Mouse (Mus musculus): ENCODE results near the gene Tnfsf12. TPM values are rescaled to one million over a fixed set of nuclear protein-coding genes. Genes with fewer than 3 reads are reported as not detected.

Gene Tnfsf12
- total RNA-seq, 1 experiment from 2014 or later, result 0.70 TPM

DNA sequence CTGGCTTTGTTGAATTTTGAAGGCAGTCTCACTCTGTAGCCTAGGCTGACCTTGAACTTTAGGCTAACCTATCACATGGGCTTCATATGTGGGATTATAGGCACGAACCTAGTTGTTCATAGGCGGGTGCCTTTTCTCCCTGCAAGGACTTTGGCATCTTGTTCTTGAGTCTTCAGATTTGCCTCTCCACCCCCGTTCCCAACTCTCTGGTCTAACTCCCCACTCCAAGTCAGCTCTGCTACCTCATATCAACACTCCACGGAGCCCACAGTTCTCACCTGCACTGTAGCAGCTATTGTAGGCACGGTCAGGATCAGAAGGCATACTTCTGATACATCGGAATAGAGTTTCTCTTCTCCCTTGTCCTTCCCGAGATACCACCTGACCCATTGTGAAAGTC, 12.1 kb downstream of the Tnfsf12 start:
- ATAC-seq (ENCODE audit: extremely low read depth, insufficient number of reproducible peaks, low FRiP score, poor library complexity, severe bottlenecking), result no peak

DNA sequence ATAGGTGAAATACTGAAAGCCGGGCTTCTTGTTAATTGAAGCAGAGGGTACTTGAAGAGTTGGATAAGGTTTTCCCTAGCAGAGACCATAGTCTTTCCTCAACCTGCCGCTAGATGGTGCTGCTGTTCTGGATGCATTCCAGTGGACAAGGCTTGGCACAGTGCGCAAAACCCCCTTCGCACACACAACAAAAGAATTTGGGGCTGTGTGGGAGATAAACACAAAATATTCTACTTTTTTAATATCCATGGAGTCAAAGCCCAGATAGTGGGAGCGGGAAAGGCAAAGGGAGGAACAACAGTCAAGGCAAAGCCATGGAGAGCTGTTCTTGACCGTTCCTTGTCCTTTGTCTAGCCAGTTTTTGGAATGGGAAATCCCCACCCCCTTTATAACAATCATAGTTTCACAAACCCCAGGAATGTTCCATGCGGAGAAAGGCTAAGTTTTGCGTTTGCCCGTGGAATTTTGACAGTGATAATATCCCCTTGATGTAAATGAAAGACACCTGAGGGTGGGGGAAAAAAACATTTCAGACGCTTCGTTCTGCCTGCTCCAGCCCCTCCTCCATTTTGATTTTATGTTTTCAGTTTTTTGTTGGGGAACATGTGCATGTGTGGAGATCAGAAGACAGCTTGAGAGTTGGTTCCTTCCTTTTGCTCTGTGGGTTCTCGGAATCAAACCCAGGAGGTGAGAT, 12.7 kb downstream of the Tnfsf12 start:
- ATAC-seq (ENCODE audit: extremely low read depth, insufficient number of reproducible peaks, low FRiP score, poor library complexity, severe bottlenecking), result peak; percentile 66; the same call in 1 of the 2 replicates

GRCm38 (mm10) chr11:69682209-69682839, 13.3 kb downstream of the Tnfsf12 start:
- no peak for ATAC-seq (ENCODE audit: extremely low read depth, insufficient number of reproducible peaks, low FRiP score, poor library complexity, severe bottlenecking)

DNA sequence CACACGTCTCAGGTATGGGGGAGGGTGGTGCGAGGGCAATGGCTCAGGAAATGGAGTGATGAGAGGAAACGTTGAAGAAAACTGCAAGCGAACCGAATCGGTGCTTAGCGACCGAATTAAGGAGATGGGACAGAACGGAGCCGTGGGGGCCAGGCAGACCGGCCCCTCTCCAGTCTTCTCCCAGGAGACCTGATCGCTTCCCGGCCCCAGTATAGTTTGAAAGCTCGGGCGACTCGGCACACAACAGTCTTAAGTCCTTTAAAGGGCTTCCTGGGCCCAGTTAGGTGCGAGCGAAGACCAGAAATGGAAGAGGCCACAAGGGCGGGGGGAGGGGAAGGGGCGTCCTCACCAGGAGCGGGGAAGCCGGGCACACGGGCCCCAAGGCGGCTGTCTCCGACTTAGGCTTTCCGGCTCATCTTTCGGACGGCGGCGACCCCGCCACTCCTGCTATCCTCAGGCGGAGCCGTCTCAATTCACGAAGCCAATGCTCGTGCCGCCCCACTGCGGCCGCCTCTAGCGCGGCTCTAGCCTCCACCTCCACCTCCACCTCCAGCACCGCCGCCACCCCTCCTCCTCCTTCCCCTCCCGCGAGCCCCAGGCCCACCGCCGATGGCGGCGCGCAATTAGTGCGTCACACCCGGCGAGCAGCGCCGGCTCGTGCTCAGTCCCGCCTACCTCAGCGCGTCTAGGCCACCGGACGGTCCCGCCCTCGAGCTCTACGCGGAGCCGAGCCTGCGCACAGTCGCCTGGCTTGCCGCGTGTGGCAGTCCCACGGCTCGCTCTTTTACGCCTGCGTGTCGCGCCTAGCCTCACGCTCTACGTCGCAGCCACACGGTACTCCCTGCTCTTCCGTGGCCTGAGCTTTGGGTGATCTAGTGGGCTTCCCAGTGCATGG, 14.1 kb downstream of the Tnfsf12 start, which contains the start of gene Senp3:
Senp3 (minus strand) TSS at position 771 of the 895 bp plus-strand sequence.
- peak; percentile 84 for ATAC-seq (ENCODE audit: extremely low read depth, insufficient number of reproducible peaks, low FRiP score, poor library complexity, severe bottlenecking)

- no peak for ATAC-seq (ENCODE audit: extremely low read depth, insufficient number of reproducible peaks, low FRiP score, poor library complexity, severe bottlenecking)
Observed at GRCm38 (mm10) chr11:69680136-69680855, 15.4 kb downstream of the Tnfsf12 start.

DNA sequence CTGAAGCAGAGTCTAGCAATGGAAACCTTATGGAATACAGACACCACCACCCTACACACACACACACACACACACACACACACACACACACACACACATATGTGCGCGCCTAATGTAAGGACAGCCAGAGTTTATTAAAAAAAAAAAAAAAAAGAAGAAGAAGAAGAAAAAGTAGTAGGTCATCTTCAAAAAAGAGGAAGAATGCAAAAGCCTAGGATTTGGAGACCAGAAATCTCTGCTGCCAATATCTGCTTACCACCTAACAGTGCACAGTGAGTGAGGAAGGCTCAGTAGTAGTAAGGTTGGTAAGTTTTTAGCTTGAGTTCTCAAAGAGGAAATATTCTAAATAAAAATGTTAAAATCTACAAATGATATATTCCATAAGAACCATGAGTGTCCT, 16.5 kb downstream of the Tnfsf12 start:
- ATAC-seq (ENCODE audit: extremely low read depth, insufficient number of reproducible peaks, low FRiP score, poor library complexity, severe bottlenecking), result no peak

GRCm38 (mm10) chr11:69672211-69672706, 23.4 kb downstream of the Tnfsf12 start, which contains the start of gene Eif4a1:
Gene Eif4a1 (minus strand): TSS chr11:69672423.
- peak; percentile 88 for ATAC-seq (ENCODE audit: extremely low read depth, insufficient number of reproducible peaks, low FRiP score, poor library complexity, severe bottlenecking)

DNA sequence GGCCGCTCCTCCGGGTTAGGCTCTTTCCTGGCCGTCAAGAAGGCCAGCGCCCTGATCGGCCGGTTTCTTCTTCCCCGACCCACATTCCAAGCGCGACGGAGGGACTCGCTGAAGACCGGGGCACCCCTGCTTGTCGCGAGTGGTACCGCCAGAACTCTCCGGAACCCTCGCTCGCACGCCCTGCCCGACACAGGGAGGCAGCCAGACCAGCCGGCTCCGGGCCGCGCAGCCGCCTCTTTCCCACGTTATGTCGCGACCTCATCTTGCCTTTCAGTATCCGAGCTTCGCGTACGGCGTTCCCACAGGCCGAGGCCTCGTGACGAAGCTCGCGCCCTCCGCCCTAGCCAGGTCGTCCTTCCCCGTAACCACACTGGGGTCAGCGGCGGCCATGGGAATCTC, 23.9 kb downstream of the Tnfsf12 start:
- ATAC-seq (ENCODE audit: extremely low read depth, insufficient number of reproducible peaks, low FRiP score, poor library complexity, severe bottlenecking), result no peak

DNA sequence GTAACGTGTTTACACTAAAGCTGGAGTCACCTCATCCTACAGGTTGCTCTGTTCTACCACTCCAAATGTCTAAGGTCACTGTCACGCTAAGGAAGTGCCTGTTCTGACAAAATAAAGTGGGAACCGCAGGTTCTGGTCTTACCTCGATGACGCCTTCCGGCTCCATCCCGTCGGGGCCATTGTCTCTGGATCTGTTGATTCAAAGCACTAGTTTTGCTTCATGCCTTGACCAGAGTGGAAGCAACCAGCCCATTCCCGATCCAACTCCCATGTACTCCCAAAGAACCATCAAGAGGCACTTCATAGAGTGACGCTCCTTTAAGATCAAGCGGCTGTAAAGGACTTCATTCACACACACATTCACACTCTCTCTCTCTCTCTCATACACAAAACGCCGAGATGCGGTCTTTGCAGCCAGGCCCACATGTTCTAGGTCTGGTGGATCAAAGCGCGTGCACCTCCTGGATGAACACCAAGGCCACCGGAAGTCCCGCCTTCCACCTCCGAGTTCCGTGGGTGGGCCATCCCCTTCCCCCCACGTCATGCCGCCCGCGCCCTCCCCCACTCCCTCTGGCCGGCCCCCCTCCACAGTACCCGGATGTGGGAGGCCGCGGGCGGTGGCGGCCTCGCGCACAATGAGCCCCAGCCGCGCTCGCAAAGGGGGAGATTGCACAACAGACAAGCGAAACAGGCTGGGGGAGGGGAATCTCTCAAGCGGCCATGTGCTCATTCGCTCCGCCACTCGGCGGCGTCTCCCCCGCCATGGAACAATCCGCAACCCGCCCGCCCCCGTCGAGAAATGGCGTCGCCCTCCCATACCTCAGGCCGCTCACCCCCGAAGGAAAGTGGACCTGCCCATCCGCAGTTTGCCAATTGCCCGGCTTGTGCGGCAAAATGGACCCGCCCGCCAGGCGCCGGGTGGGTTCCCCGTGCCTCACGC, 24.6 kb downstream of the Tnfsf12 start:
- ATAC-seq (ENCODE audit: extremely low read depth, insufficient number of reproducible peaks, low FRiP score, poor library complexity, severe bottlenecking), result peak; percentile 65

DNA sequence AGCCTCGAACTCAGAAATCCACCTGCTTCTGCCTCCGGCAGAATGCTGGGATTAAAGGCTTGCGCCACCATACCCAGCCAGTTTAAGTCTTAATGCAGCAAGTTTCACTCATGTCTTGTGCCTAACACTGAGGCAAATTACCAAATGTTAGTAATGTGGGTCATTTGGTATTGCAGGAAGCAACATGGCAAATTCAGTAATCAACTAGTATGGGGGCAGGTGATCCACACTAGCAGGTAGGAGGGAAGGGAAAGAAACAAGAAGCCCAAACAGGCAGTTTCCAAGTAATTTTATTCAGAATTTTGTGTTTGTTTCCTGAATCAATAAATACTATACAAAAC, 29.0 kb downstream of the Tnfsf12 start:
- ATAC-seq (ENCODE audit: extremely low read depth, insufficient number of reproducible peaks, low FRiP score, poor library complexity, severe bottlenecking), result no peak

DNA sequence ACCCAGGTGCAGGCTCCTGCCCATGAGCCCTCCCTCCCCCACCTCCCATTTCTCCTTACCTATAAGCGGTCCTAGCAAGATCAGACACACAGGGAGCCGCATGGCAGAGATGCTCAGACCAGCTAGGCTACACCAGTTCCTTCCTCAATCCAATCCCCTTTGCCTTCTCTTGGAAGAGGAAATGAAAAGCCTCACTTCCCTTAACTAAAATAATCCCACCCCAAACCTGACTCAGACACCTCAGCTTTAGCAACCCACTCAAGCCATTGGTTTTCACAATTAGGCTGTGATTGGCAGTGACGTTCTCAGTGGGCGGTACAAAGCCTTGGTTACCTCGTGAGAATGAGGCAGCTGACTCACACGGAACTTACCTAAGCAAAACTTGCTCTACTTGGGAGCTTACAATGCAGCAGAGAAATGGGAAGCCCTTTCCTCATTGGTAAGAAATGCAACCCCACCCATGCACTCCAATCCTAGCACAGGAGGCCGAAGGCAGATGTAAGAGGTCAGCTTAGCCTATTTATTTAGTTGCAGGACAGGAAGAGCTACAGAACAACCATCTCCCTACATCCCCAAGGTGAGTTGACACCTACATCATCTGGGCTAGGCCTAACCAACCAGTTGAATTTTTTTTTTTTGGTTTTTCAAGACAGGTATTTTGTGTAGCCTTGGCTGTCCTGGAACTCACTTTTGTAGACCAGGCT, 29.5 kb downstream of the Tnfsf12 start, which contains the start of gene Cd68:
Cd68 (minus strand) TSS at position 193 of the 704 bp plus-strand sequence.
- peak; percentile 76 for ATAC-seq (ENCODE audit: extremely low read depth, insufficient number of reproducible peaks, low FRiP score, poor library complexity, severe bottlenecking)

DNA sequence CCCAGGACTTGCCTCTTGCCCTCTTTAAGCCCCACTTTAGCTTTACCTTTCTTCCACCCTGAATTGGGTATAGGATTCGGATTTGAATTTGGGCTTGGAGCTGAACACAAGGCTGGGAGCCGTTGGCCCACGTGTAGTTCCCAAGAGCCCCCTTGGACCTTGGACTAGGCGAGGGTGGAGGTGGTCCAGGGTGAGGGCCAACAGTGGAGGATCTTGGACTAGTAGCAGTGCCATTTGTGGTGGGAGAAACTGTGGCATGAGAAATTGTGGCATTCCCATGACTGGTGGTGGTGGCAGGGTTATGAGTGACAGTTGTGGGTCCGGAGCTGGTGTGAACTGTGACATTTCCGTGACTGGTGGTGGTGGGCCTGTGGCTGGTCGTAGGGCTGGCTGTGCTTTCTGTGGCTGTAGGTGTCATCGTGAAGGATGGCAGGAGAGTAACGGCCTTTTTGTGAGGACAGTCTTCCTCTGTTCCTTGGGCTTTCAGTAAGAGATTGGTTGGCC, 30.1 kb downstream of the Tnfsf12 start:
- ATAC-seq (ENCODE audit: extremely low read depth, insufficient number of reproducible peaks, low FRiP score, poor library complexity, severe bottlenecking), result no peak

GRCm38 (mm10) chr11:69664841-69665240, 30.8 kb downstream of the Tnfsf12 start:
- no peak for ATAC-seq (ENCODE audit: extremely low read depth, insufficient number of reproducible peaks, low FRiP score, poor library complexity, severe bottlenecking)

DNA sequence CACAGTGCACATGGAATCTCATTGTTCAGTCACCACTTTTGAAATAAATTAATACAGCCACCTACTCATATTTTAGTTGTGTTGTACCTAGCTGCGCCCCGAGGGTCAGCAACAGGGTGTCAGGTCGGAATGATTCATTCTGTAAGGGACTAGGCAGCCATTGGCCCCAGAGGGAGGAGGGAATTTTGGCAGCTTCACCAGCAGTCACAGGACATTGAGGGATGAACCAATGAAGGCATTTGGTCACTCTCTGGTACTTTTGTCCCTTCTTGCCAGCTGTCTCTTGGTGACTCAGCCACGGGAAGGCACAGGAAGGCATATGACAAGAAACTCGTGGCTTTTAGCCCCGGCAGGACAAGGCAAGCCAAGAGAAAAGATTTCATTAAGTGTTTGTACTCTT, 31.9 kb downstream of the Tnfsf12 start:
- ATAC-seq (ENCODE audit: extremely low read depth, insufficient number of reproducible peaks, low FRiP score, poor library complexity, severe bottlenecking), result no peak

DNA sequence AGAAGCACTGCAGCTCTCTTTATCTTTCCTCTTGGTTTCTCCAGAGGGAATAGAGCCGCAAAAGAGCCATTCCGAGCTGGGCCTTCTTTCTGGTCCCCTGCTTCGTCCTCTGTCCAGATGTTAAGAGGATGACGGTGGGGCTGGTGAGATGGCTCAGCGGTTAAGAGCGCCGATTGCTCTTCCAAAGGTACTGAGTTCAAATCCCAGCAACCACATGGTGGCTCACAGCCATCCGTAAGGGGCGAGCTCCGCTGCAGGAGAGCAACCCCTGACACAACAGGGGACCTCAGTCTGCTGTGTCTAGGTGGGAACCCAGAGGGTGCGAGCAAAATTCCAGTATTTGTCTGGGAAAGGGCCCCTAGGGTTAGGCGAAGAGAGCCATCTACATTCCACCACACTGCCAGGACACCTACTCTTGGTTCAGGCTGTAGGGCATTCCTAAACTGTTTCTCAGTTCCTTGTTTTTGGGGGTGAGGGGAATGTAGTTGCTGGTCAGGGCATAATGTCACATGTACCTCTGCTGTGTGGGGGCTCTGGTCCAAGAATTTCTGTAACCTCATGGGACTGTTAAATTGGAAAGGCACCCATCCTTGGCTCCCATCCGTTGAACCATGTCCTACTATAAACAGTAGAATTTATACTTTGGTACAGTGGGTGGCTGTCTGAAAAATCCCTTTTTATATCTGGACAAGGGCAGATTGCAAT, 32.5 kb downstream of the Tnfsf12 start:
- ATAC-seq (ENCODE audit: extremely low read depth, insufficient number of reproducible peaks, low FRiP score, poor library complexity, severe bottlenecking), result no peak

DNA sequence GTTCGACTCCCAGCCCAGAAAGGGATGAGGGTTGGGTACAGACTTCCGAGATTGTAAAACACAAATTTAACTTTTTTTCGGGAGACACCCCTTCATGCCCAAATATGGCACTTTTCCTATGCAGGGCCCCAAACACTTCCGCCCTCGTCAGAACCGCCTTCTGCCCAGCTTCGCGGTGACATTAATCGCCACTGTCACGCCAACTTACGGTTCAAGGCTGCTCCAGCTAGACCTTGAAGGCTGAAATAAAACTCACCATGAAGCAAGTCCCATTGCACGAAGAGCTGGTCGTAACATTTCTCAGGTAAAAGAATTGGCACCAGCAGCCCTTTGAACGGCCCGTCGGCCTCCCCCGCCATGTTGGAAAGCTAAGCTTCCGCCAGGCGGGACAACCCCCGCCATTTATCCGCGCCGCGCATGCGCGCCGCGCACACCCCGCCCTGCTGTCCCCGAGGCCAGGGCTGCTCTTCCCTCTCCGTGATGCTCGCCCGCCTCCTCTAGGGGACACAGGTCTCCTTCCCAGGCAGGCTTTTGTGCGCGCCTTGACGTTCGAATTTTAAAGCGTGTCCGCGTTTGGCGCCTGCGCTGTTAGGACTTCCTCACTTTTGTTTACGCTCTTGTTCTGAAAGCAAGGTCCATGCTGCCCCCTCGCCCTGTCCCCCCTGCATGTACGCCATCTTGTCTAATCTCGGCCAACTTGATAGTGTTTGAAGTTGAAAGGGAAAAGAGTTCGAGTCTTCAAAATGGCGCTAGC, 33.3 kb downstream of the Tnfsf12 start, which contains the start of gene Mpdu1:
Mpdu1 (minus strand) TSS at position 430 of the 754 bp plus-strand sequence.
- ATAC-seq (ENCODE audit: extremely low read depth, insufficient number of reproducible peaks, low FRiP score, poor library complexity, severe bottlenecking), result peak; percentile 78
